Mouse (Mus musculus) ES-E14 (cell line): ENCODE data around the gene Itga9. TPM values are rescaled to one million over a fixed set of nuclear protein-coding genes. Genes with fewer than 3 reads are reported as not detected.

ENCODE experiments used
- DNase-seq: peaks from one replicate; pipeline ENCODE4 v3.0.0-alpha.2; 2013; ENCODE audit warnings: low read depth, low spot score
- H3K27ac ChIP-seq: 2 replicates; pipeline ENCODE4 v1.5.1; 2012; ENCODE audit warnings: low read depth, mild to moderate bottlenecking, low read length, moderate library complexity, mixed read lengths; ENCODE audit not compliant: poor library complexity, insufficient read depth, severe bottlenecking
- H3K36me3 ChIP-seq: 2 replicates; pipeline ENCODE4 v1.6.1; 2012; ENCODE audit warnings: mild to moderate bottlenecking, low read length, moderate library complexity, mixed read lengths; ENCODE audit not compliant: control insufficient read depth, poor library complexity, insufficient read depth, severe bottlenecking
- H3K4me1 ChIP-seq, 2 experiments: fragments of 150-350 bp in 1 of 2; sonication (generic) in 1 of 2; 2 replicates each; pipeline ENCODE4 v1.6.1; 2012; ENCODE audit warnings: low read length in 2 of 2, mild to moderate bottlenecking in 1 of 2, mixed read lengths in 1 of 2; ENCODE audit not compliant: control insufficient read depth in 2 of 2, insufficient read depth in 2 of 2, poor library complexity in 1 of 2
- H3K4me3 ChIP-seq, 2 experiments: fragments of 150-350 bp in 1 of 2; sonication (generic) in 1 of 2; 2 replicates each; pipeline ENCODE4 v1.5.1; 2012; ENCODE audit warnings: low read length in 2 of 2, low read depth in 1 of 2, mild to moderate bottlenecking in 1 of 2, mixed read lengths in 1 of 2; ENCODE audit not compliant: insufficient read depth in 1 of 2, poor library complexity in 1 of 2, severe bottlenecking in 1 of 2
- H3K9ac ChIP-seq: 2 replicates; pipeline ENCODE4 v1.6.1; 2012; ENCODE audit warnings: low read depth, mild to moderate bottlenecking, low read length, mixed read lengths; ENCODE audit not compliant: poor library complexity, insufficient read depth, severe bottlenecking
- H3K9me3 ChIP-seq: fragments of 150-350 bp; sonication (generic); 2 replicates; pipeline ENCODE4 v1.6.1; 2012; ENCODE audit warnings: low read depth, mild to moderate bottlenecking, low read length; ENCODE audit not compliant: control insufficient read depth, insufficient read depth
- CHD2 ChIP-seq: IDR thresholded peaks from 2 replicates; pipeline ENCODE4 v1.6.1; 2014; ENCODE audit warnings: mild to moderate bottlenecking, low read depth, low read length, inconsistent platforms
- HCFC1 ChIP-seq: IDR thresholded peaks from 2 replicates; pipeline ENCODE4 v1.6.1; 2012; ENCODE audit warnings: low read length, inconsistent platforms, borderline replicate concordance; ENCODE audit not compliant: insufficient read depth
- MAFK ChIP-seq: IDR thresholded peaks from 2 replicates; pipeline ENCODE4 v1.6.1; 2014; ENCODE audit warnings: mild to moderate bottlenecking, low read depth, low read length, inconsistent platforms; ENCODE audit not compliant: insufficient read depth
- ZC3H11A ChIP-seq: IDR thresholded peaks from 2 replicates; pipeline ENCODE4 v1.6.1; 2012; ENCODE audit warnings: low read depth, mild to moderate bottlenecking, inconsistent platforms, low read length, borderline replicate concordance
- ZNF384 ChIP-seq: IDR thresholded peaks from 2 replicates; pipeline ENCODE4 v1.6.1; 2012; ENCODE audit warnings: low read depth, low read length, inconsistent platforms
- in situ Hi-C, 2 experiments: fragments of 600-800 bp; cut with MboI; formaldehyde crosslinking; loops; one replicate each; pipeline ENCODE4 v1.15.1; 2025; ENCODE audit warnings: low sequenced_read_pairs in 2 of 2, inconsistent platforms in 1 of 2; ENCODE audit not compliant: unreplicated experiment in 2 of 2
- total RNA-seq: library from RNA; depleted of rRNA; stranded (reverse); fragments of 300-350 nt; gene quantifications from 2 replicates; pipeline ENCODE4 v1.2.3, GENCODE M21; 2012

Gene Itga9
- total RNA-seq, 1 experiment, result 19.7 TPM

DNA sequence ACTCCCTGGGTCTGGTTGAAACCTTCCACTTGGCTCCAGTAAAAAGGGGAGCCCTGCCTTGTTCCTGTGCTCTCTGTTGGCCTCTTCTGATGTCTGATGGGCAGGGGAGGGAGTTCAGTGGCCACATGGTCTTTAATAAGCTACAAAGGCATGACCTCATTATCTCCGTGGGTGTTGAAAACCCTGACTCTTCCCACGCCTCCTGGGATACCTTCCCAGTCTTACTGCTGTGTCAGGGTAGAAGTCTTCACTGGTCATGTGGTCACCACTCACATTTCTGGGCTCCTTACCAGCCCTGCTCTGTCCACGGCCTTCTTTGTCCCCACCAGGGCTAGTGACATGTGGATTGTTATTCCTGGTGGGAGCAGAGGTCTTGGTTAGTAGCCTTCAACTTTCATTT, 331.0 kb downstream of the Itga9 start:
- Histone ChIP-seq H3K4me1 (peaks cover 0 to 3% of the 10 kb centered on the region in 2 experiments; a peak in 1 of 4 replicates), H3K36me3 (no peaks in the 10 kb centered on the region), H3K9ac (no peak overlapping the region), H3K27ac (no peak overlapping the region), H3K4me3 (no peak overlapping the region), H3K9me3 (no peaks in the 10 kb centered on the region)
- DNase-seq, result no peak
- in situ Hi-C loops, result no loop called here
- no peak for TF ChIP-seq HCFC1
- no peak for TF ChIP-seq MAFK
- TF ChIP-seq ZC3H11A, result no peak
- no peak for TF ChIP-seq CHD2
- TF ChIP-seq ZNF384, result no peak

DNA sequence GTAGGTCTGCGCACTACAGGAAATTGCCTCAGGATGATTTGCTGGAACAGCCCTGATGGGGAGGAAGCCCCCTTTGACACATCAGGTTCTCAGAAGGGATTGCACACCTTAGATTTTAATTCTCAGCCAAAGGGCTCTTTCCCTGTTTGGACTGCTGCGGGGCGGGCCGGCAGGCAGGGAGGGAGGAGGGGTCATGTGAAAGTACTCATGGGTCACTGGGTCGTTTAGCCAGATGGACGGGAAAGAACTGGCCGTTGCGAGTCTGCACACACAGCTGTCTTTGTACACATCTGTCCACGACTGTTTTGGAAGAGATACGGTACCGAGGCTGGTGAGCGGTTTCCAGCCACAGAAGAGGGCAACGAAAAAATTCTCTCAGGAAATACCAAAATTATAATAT, 332.9 kb downstream of the Itga9 start:
- Histone ChIP-seq H3K27ac (no peak overlapping the region), H3K9ac (no peak overlapping the region), H3K36me3 (no peaks in the 10 kb centered on the region), H3K4me1 (peaks cover 4 to 9% of the 10 kb centered on the region in 2 experiments; a peak in 2 of 4 replicates), H3K9me3 (no peaks in the 10 kb centered on the region), H3K4me3 (no peak overlapping the region)
- TF ChIP-seq HCFC1 (no peak), MAFK (no peak), ZNF384 (no peak), CHD2 (no peak), ZC3H11A (no peak)
- DNase-seq, result no peak
- in situ Hi-C loops, result no loop called here

DNA sequence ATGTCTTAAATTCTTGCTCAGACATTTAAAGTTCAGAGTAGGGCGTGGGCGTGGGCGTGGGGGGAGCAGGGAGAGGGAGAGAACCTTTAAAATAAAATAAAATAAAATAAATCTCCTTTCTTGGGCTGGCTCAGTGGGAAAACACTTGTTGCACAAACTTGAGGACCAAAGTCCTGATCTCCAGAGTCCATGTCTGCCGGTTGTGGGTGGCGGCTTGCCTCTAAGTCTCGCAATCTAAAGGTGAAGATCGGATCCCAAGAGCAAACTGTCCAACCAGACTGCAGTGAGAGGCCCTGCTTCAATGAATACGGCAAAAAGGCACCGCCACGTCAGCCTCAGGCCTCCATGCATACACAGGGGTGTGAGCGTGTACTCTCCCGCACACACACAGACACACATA, 333.3 kb downstream of the Itga9 start:
- TF ChIP-seq ZC3H11A, result no peak
- TF ChIP-seq MAFK, result no peak
- no peak for TF ChIP-seq HCFC1
- TF ChIP-seq ZNF384, result no peak
- TF ChIP-seq CHD2, result no peak
- in situ Hi-C loops, result no loop called here
- Histone ChIP-seq H3K36me3 (no peaks in the 10 kb centered on the region), H3K27ac (no peak overlapping the region), H3K4me3 (peak overlapping the region in 1 of 2 experiments; percentile 42; a peak in 1 of 4 replicates), H3K9me3 (no peaks in the 10 kb centered on the region), H3K9ac (no peak overlapping the region), H3K4me1 (peaks cover 4 to 9% of the 10 kb centered on the region in 2 experiments; a peak in 2 of 4 replicates)
- DNase-seq, result no peak

DNA sequence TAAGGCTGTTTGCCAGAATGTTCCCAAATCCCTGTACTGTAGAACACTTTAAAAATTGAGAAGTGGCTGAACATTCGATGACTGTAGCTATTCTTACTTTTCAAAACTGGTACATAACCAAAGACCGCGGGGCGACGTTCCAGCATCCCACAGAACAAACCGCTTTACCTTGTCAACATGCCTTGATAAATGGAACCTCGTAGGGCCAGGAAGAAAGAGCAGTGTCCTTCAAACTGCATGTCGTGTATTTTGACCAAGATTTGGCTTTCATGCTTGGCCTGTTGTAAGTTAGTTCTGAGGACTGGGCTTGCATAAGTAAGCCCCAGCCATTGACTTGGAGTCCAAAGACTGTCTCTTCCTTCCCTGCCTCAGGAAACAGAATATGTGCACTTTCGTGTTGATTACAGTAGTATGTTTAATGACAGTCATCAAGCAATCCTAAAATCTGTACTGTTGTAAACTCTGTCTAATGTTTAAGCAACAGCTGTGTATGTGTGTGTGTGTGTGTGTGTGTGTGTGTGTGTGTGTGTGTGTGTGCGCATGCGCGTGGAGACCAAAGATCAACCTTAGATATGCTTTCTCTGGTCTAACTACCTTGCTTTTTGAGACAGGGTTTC, 334.2 kb downstream of the Itga9 start:
- H3K9ac ChIP-seq, result no peak overlapping the region
- in situ Hi-C loops, result no loop called here
- H3K9me3 ChIP-seq, result no peaks in the 10 kb centered on the region
- no peak overlapping the region for H3K4me3 ChIP-seq
- H3K36me3 ChIP-seq, result no peaks in the 10 kb centered on the region
- no peak for TF ChIP-seq ZC3H11A
- TF ChIP-seq HCFC1, result no peak
- TF ChIP-seq CHD2, result no peak
- no peak for TF ChIP-seq ZNF384
- TF ChIP-seq MAFK, result no peak
- no peak for DNase-seq
- no peak overlapping the region for H3K27ac ChIP-seq
- peaks cover 4 to 9% of the 10 kb centered on the region in 2 experiments; a peak in 2 of 4 replicates for H3K4me1 ChIP-seq
